Mouse (Mus musculus): ENCODE data around the gene H1foo.

The H1foo gene

GRCm38 (mm10) chr6:115961743-115962142 is 17.0 kb downstream of the H1foo start:
- no peak for DNase-seq (ENCODE audit: low spot score in 2 of 2)

- no peak for DNase-seq (ENCODE audit: low spot score in 2 of 2)
These were observed 17.8 kb downstream of the H1foo start for GRCm38 (mm10) chr6:115962439-115963085.

GRCm38 (mm10) chr6:115963656-115964055 is 18.9 kb downstream of the H1foo start:
- no peak for DNase-seq (ENCODE audit: low spot score in 2 of 2)

GRCm38 (mm10) chr6:115966227-115966966 is 21.7 kb downstream of the H1foo start:
- DNase-seq (ENCODE audit: low spot score in 2 of 2), result no peak

- no peak for DNase-seq (ENCODE audit: low spot score in 2 of 2)
These were observed 22.6 kb downstream of the H1foo start for GRCm38 (mm10) chr6:115967291-115967880.

- no peak for DNase-seq (ENCODE audit: low spot score in 2 of 2)
These were observed 23.3 kb downstream of the H1foo start for GRCm38 (mm10) chr6:115968086-115968485.

- DNase-seq (ENCODE audit: low spot score in 2 of 2), result no peak
These were observed 24.0 kb downstream of the H1foo start for GRCm38 (mm10) chr6:115968700-115969099.

- DNase-seq (ENCODE audit: low spot score in 2 of 2), result no peak
These were observed 24.4 kb downstream of the H1foo start for GRCm38 (mm10) chr6:115969103-115969502.

- DNase-seq (ENCODE audit: low spot score in 2 of 2), result no peak
These were observed 25.2 kb downstream of the H1foo start for GRCm38 (mm10) chr6:115969952-115970351.

GRCm38 (mm10) chr6:115971273-115972060 is 26.7 kb downstream of the H1foo start:
- no peak for DNase-seq (ENCODE audit: low spot score in 2 of 2)

GRCm38 (mm10) chr6:115972083-115972764 is 27.5 kb downstream of the H1foo start:
- no peak for DNase-seq (ENCODE audit: low spot score in 2 of 2)

GRCm38 (mm10) chr6:115973139-115973875 is 28.6 kb downstream of the H1foo start:
- no peak for DNase-seq (ENCODE audit: low spot score in 2 of 2)

- DNase-seq (ENCODE audit: low spot score in 2 of 2), result no peak
These were observed 29.3 kb downstream of the H1foo start for GRCm38 (mm10) chr6:115973881-115974662.

GRCm38 (mm10) chr6:115975606-115976005 is 30.9 kb downstream of the H1foo start:
- no peak for DNase-seq (ENCODE audit: low spot score in 2 of 2)

- no peak for DNase-seq (ENCODE audit: low spot score in 2 of 2)
These were observed 33.1 kb downstream of the H1foo start for GRCm38 (mm10) chr6:115977810-115978209.

- DNase-seq (ENCODE audit: low spot score in 2 of 2), result no peak
These were observed 33.9 kb downstream of the H1foo start for GRCm38 (mm10) chr6:115978596-115978995.

GRCm38 (mm10) chr6:115982889-115983288 is 38.2 kb downstream of the H1foo start:
- no peak for DNase-seq (ENCODE audit: low spot score in 2 of 2)

GRCm38 (mm10) chr6:115983306-115984038 is 38.7 kb downstream of the H1foo start:
- DNase-seq (ENCODE audit: low spot score in 2 of 2), result no peak

GRCm38 (mm10) chr6:115984580-115984979 is 39.8 kb downstream of the H1foo start:
- no peak for DNase-seq (ENCODE audit: low spot score in 2 of 2)
